Mouse (Mus musculus): ENCODE measurements at regions not wholly inside any gene's neighbourhood (a gene's known extent, or its start where the extent isn't known, plus 50 kb on each side); places are given as distances from the start of the nearest gene placed in this dataset.
"Not testable (repeated sequence)": the region's sequence is repeated elsewhere in the genome, so short reads cannot be mapped to it uniquely, and the experiment has no call there.

- DNase-seq (ENCODE audit: low spot score), result no peak
These were observed 216.9 kb downstream of the Dact1 start for GRCm38 (mm10) chr12:71526623-71527022.

- no peak for DNase-seq (ENCODE audit: low spot score)
These were observed 222.5 kb downstream of the Dact1 start for GRCm38 (mm10) chr12:71532161-71532560.

- DNase-seq (ENCODE audit: low spot score), result no peak
These were observed 223.2 kb downstream of the Dact1 start for GRCm38 (mm10) chr12:71532708-71533450.

- no peak for DNase-seq (ENCODE audit: low spot score)
These were observed 224.0 kb downstream of the Dact1 start for GRCm38 (mm10) chr12:71533701-71534100.

GRCm38 (mm10) chr12:71534199-71534598 is 224.5 kb downstream of the Dact1 start:
- DNase-seq (ENCODE audit: low spot score), result no peak

GRCm38 (mm10) chr12:71535251-71535650 is 225.6 kb downstream of the Dact1 start:
- DNase-seq (ENCODE audit: low spot score), result no peak

GRCm38 (mm10) chr12:71535831-71536230 is 226.1 kb downstream of the Dact1 start:
- DNase-seq (ENCODE audit: low spot score), result not testable (repeated sequence)

- no peak for DNase-seq (ENCODE audit: low spot score)
These were observed 229.0 kb downstream of the Dact1 start for GRCm38 (mm10) chr12:71538691-71539090.

GRCm38 (mm10) chr12:71540279-71540678 is 230.6 kb downstream of the Dact1 start:
- no peak for DNase-seq (ENCODE audit: low spot score)

- no peak for DNase-seq (ENCODE audit: low spot score)
These were observed 232.3 kb downstream of the Dact1 start for GRCm38 (mm10) chr12:71541961-71542360.

- DNase-seq (ENCODE audit: low spot score), result no peak
These were observed 234.0 kb downstream of the Dact1 start for GRCm38 (mm10) chr12:71543571-71544119.

- DNase-seq (ENCODE audit: low spot score), result no peak
These were observed 234.9 kb downstream of the Dact1 start for GRCm38 (mm10) chr12:71544401-71545159.

- DNase-seq (ENCODE audit: low spot score), result no peak
These were observed 237.0 kb downstream of the Dact1 start for GRCm38 (mm10) chr12:71546523-71547265.

GRCm38 (mm10) chr12:71549336-71549735 is 239.7 kb downstream of the Dact1 start:
- DNase-seq (ENCODE audit: low spot score), result no peak

- DNase-seq (ENCODE audit: low spot score), result no peak
These were observed 244.5 kb downstream of the Dact1 start for GRCm38 (mm10) chr12:71554212-71554611.

GRCm38 (mm10) chr12:71561259-71561658 is 251.6 kb downstream of the Dact1 start:
- DNase-seq (ENCODE audit: low spot score), result no peak

GRCm38 (mm10) chr12:71561918-71562572 is 252.4 kb downstream of the Dact1 start:
- no peak for DNase-seq (ENCODE audit: low spot score)

- DNase-seq (ENCODE audit: low spot score), result no peak
These were observed 253.5 kb downstream of the Dact1 start for GRCm38 (mm10) chr12:71563219-71563618.

GRCm38 (mm10) chr12:71566371-71566770 is 256.7 kb downstream of the Dact1 start:
- no peak for DNase-seq (ENCODE audit: low spot score)

- DNase-seq (ENCODE audit: low spot score), result no peak
These were observed 258.6 kb downstream of the Dact1 start for GRCm38 (mm10) chr12:71568251-71568650.

- no peak for DNase-seq (ENCODE audit: low spot score)
These were observed 259.3 kb downstream of the Dact1 start for GRCm38 (mm10) chr12:71568880-71569390.

- no peak for DNase-seq (ENCODE audit: low spot score)
These were observed 260.0 kb downstream of the Dact1 start for GRCm38 (mm10) chr12:71569662-71570061.
